Mouse (Mus musculus) lung, embryonic 16.5 days (tissue): ENCODE measurements around the gene Ret. TPM values are rescaled to one million over a fixed set of nuclear protein-coding genes. Genes with fewer than 3 reads are reported as not detected.

Experiments used
- ATAC-seq: fragments of 200-750 bp; cut with Nextera tagmentation; 2 replicates; pipeline ENCODE4 v1.8.0; 2017; ENCODE audit warnings: low read depth, mild to moderate bottlenecking, moderate library complexity
- H3K27ac ChIP-seq: fragments of 300-500 bp; sonication (generic); 2 replicates; pipeline ENCODE4 v1.5.1; 2014; ENCODE audit warnings: mild to moderate bottlenecking, control low read depth, low read length
- H3K27me3 ChIP-seq: fragments of 300-500 bp; sonication (generic); 2 replicates; pipeline ENCODE4 v1.6.1; 2014; ENCODE audit warnings: low read depth, low read length, mixed read lengths; ENCODE audit not compliant: control insufficient read depth, insufficient read depth
- H3K36me3 ChIP-seq: fragments of 300-500 bp; sonication (generic); 2 replicates; pipeline ENCODE4 v1.6.1; 2014; ENCODE audit warnings: low read length; ENCODE audit not compliant: control insufficient read depth, insufficient read depth
- H3K4me1 ChIP-seq: fragments of 300-500 bp; sonication (generic); replicated peaks from 2 replicates; pipeline ENCODE4 v1.6.1; 2014; ENCODE audit warnings: low read length, mixed read lengths; ENCODE audit not compliant: control insufficient read depth, insufficient read depth
- H3K4me2 ChIP-seq: fragments of 300-500 bp; sonication (generic); 2 replicates; pipeline ENCODE4 v1.6.1; 2014; ENCODE audit warnings: low read depth, low read length, control low read depth
- H3K4me3 ChIP-seq: fragments of 300-500 bp; sonication (generic); 2 replicates; pipeline ENCODE4 v1.5.1; 2014; ENCODE audit warnings: mild to moderate bottlenecking, low read length, control low read depth
- H3K9ac ChIP-seq: fragments of 300-500 bp; sonication (generic); 2 replicates; pipeline ENCODE4 v1.6.1; 2014; ENCODE audit warnings: low read length, control low read depth
- H3K9me3 ChIP-seq: fragments of 300-500 bp; sonication (generic); 2 replicates; pipeline ENCODE4 v1.6.1; 2016; ENCODE audit warnings: low read length; ENCODE audit not compliant: control insufficient read depth
- WGBS: fragments of 180-500 bp; shearing (Covaris S2); extraction: QIAGEN DNeasy Blood & Tissue Kit; methylation state at CpG from one replicate; pipeline ENCODE4 v1.1.7; 2014; 5-methylcytosine and 5-hydroxymethylcytosine counted together
- polyA plus RNA-seq: library from polyadenylated mRNA; unstranded; fragments of >200 nt; fragmentation: Nextera tagmentation; extraction: Ambion mirVana; gene quantifications from 2 replicates; pipeline ENCODE4 v1.2.1, GENCODE M21; 2015

Gene Ret
- polyA plus RNA-seq, 1 experiment from 2014 or later, result 1.6 TPM

DNA sequence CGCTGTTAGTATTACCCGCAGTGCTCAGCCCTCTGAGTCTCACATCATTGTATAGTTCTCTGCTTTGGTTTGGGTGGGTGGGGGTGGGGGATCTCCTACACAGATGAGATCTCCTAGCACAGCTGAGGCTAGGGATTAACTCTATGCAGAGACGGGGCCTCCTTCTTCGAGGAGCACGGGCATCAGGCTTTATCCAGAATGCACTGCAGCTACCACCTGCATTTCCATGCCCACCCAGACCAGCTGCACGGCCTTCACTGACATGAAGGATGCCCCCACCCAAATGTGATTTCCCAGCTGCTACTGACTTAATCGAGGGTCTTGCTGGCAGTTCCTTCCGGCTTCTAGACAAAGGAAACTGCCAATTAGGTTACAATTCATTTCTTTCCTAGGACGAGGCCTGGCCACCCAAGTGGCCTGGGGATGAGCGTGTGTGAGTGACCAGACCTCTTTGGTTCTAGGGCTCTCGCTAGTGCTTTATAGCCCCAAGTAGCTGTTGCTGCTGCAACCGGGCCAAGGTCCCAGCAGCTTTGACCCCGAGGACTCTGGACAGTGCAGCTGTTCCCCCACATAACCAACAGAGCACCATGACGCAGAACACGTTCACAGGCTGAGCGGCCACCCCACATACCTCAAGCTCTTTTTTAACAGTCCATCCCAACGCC, 10.8 kb downstream of the Ret start:
- Histone ChIP-seq H3K27ac (no peak overlapping the region), H3K4me1 (peaks cover under 1% of the 10 kb centered on the region; the same call in 1 of the 2 replicates), H3K4me3 (no peak overlapping the region), H3K27me3 (no peaks in the 10 kb centered on the region), H3K9me3 (no peaks in the 10 kb centered on the region), H3K4me2 (no peak overlapping the region), H3K36me3 (no peaks in the 10 kb centered on the region), H3K9ac (no peak overlapping the region)
- WGBS, result 69% methylated on average over 17 of the region's 17 CpGs
- no peak for ATAC-seq

DNA sequence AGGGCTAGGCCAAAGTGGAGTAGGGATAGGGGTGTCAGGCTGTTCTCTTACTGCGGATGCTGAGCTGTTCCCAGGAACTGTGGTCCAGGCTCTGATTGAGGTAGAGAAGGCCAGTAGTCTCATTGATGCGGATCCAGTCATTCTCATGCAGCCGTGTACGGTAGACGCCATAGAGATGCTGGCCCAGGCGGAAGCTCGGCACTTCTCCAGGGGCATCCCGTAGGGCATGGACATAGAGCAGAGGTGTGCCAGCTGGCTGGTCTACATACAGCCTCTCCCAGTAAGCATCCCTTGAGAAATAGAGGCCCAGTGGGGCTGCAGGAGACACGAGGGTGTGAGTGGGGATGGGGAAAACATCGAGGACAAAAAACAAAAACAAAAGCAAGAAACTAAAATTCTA, 13.4 kb downstream of the Ret start:
- WGBS, result 84% methylated on average over 10 of the region's 10 CpGs
- Histone ChIP-seq H3K9ac (no peak overlapping the region), H3K4me1 (peaks cover 5% of the 10 kb centered on the region), H3K4me2 (no peak overlapping the region), H3K9me3 (no peaks in the 10 kb centered on the region), H3K27me3 (no peaks in the 10 kb centered on the region), H3K36me3 (no peaks in the 10 kb centered on the region), H3K27ac (no peak overlapping the region), H3K4me3 (no peak overlapping the region)
- ATAC-seq, result no peak

DNA sequence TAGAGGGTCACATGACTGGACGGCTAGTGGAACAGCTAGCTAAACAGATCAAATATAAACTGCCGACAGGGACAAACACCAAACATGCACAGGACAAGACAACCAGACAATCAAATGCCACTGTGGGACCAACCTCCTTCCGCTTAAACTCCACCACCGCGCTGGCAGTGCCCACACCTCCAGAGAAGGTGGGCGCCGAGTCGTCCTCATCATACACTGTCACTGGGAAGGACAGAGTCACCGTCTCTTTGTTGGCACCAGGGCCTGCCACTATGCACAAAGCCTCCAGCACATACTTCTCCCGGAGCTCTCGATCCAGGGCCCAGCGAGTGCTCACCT, 17.5 kb downstream of the Ret start:
- WGBS, result 66% methylated on average over 12 of the region's 12 CpGs
- Histone ChIP-seq H3K4me2 (peak overlapping the region; percentile 37; the same call in 1 of the 2 replicates), H3K4me1 (peaks cover 5% of the 10 kb centered on the region), H3K9ac (no peak overlapping the region), H3K4me3 (no peak overlapping the region), H3K36me3 (no peaks in the 10 kb centered on the region), H3K27ac (no peak overlapping the region), H3K9me3 (no peaks in the 10 kb centered on the region), H3K27me3 (no peaks in the 10 kb centered on the region)
- ATAC-seq, result peak; percentile 50

DNA sequence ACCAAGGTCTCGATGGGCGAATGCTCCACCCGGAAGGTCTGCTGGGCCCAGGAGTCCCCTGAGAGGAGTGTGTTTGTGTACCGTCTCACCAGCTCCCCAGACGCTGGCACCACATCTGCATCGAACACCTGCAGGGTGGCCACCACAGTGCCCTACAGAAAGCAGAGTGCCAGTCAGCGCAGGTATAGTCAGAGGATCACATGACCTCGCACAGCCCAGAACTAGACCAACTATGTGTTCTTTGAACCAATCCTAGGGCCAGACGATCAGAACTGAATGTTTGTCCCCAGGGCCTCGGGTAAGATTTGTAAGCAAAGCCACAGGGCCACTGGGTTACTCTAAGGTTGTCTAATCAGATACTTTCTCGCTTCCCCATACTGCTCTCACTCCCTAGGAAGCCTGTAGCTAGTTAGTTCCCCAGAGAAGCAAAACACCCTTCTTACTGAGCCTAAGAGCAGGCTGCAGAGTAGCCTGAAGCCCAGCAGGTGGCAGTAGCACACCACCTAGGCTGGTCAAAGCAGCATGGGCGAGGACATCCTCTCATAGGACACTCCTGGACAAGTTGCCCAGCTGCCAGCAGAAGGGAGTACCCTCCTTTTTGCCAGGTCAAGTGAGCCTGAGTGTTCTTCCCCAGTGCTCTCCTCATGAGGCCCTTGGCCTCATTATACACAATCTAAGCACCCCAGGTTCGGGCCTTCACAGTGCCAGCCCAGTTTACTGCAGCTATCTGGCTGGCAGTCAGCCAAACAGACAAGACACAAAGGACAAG, 18.0 kb downstream of the Ret start:
- Histone ChIP-seq H3K27me3 (no peaks in the 10 kb centered on the region), H3K27ac (no peak overlapping the region), H3K4me2 (peak overlapping the region; percentile 37; the same call in 1 of the 2 replicates), H3K9me3 (no peaks in the 10 kb centered on the region), H3K9ac (no peak overlapping the region), H3K4me3 (no peak overlapping the region), H3K4me1 (peaks cover 5% of the 10 kb centered on the region), H3K36me3 (no peaks in the 10 kb centered on the region)
- WGBS, result 56% methylated on average over 13 of the region's 13 CpGs
- ATAC-seq, result peak; percentile 81

DNA sequence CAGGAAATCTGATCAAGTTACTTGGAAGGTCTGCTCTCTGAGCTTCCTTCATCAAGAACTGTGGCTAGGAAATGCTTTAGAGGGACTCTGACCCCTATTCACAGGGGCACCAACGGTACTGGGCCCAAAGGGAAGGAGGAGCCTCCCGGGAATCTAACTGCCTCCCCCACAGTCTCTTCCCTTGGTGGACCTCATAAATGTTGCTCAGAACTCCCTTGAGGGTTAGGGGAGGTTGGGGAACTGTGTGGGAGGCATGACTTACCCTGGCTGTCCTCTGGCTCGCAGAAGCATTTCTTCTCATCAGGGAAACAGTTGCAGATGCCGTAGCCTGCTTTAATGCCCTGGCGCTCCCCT, 23.6 kb downstream of the Ret start:
- Histone ChIP-seq H3K4me2 (no peak overlapping the region), H3K4me1 (no peaks in the 10 kb centered on the region), H3K9ac (no peak overlapping the region), H3K9me3 (no peaks in the 10 kb centered on the region), H3K4me3 (no peak overlapping the region), H3K36me3 (no peaks in the 10 kb centered on the region), H3K27ac (no peak overlapping the region), H3K27me3 (no peaks in the 10 kb centered on the region)
- no peak for ATAC-seq
- WGBS, result 67% methylated on average over 5 of the region's 5 CpGs

DNA sequence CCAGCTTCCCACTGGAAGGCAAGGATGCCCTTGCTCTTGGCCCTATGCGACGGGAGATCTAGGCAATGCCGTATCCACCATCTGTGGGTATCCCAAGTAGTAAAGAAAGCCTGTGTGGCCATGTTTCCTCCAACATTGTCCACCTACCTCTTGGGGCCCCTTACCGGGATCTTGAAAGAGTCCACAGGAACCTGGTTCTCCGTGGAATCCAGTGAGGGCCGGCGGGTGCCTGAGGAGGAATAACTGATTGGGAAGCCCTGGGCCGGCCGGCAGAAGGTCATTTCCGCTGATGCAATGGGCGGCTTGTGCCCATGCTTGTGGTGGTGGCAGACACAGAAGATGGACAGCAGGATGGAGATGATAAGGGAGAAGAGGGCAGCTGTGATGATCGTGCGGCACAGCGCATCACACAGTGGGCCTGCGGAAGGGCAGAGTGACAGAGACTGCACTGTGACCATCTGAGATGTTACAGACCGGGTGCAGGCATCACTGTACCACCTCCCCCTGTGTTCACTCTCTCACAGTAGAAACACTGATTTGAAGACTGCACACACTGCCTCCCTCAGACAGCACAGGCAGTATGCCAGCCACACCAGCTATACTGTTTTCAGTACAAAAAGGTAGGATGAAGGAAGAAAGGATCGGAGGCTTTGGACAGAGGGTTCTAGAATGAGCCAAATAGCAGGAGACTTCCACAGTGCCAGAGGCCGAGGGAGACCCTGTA, 24.1 kb downstream of the Ret start:
- Histone ChIP-seq H3K4me1 (no peaks in the 10 kb centered on the region), H3K4me2 (no peak overlapping the region), H3K27ac (no peak overlapping the region), H3K9ac (no peak overlapping the region), H3K36me3 (no peaks in the 10 kb centered on the region), H3K4me3 (no peak overlapping the region), H3K27me3 (no peaks in the 10 kb centered on the region), H3K9me3 (no peaks in the 10 kb centered on the region)
- WGBS, result 88% methylated on average over 18 of the region's 18 CpGs
- ATAC-seq, result no peak

DNA sequence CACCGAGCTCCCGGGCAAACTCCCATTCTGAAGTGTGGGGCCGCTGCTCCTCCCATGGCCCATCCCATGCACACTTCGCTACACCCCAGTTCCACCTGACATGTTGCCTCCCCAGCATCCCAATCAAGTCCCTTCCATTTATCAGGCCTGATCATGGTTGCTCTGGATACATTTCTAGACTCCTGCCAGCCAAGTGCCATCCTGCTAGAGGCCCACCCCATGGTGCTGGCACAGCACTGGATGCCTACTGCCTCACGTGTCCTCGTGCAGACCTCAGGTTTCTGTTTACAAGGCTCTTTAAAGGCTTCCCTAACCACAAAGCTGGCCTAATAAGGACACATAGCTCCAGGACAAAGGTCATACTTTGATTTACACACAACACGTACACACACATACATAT, 26.1 kb downstream of the Ret start:
- 80% methylated on average over 7 of the region's 7 CpGs for WGBS
- Histone ChIP-seq H3K36me3 (no peaks in the 10 kb centered on the region), H3K9ac (no peak overlapping the region), H3K9me3 (no peaks in the 10 kb centered on the region), H3K4me2 (no peak overlapping the region), H3K27ac (no peak overlapping the region), H3K4me1 (no peaks in the 10 kb centered on the region), H3K4me3 (no peak overlapping the region), H3K27me3 (no peaks in the 10 kb centered on the region)
- no peak for ATAC-seq

DNA sequence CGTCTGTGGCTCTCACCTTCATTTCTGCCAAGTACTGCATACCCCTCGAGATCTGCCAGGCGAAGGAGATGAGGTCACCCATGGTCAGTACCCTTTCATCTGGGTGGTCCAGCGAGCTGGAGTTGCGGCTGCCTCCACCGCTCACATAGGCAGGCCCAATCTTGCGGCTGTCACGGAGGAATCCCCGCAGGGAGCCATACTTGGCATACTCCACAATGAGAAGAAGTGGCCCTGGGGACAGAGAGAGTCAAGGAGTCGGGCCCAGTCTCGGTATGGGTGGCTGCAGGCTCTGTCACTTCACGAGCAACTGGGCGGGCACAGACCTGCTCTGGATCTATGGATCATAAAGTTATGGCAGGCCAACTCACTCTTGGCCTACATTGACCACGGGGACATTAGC, 29.4 kb downstream of the Ret start:
- Histone ChIP-seq H3K9me3 (no peaks in the 10 kb centered on the region), H3K4me1 (no peaks in the 10 kb centered on the region), H3K9ac (no peak overlapping the region), H3K27me3 (no peaks in the 10 kb centered on the region), H3K4me2 (no peak overlapping the region), H3K4me3 (no peak overlapping the region), H3K27ac (no peak overlapping the region), H3K36me3 (no peaks in the 10 kb centered on the region)
- 83% methylated on average over 14 of the region's 14 CpGs for WGBS
- ATAC-seq, result no peak

DNA sequence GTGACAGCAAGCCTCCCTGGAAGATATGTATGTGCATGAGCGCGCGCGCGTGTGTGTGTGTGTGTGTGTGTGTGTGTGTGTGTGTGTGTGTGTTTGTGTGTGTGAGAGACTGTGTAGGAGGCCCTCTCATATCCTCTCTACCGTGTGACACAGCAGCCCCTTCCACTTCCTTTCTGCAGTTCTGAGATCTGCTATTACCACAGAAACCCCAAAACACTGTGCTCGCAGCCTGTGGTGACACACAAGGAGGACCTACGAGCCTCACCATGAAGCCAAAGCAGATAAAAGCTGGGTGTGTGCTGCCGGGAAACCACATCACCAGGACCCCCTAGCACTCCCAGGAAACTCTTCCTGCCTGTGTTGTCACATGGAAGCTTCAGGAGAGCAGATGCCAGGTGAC, 30.5 kb downstream of the Ret start:
- no peaks in the 10 kb centered on the region for H3K27me3 ChIP-seq
- H3K36me3 ChIP-seq, result no peaks in the 10 kb centered on the region
- no peak overlapping the region for H3K4me2 ChIP-seq
- no peak overlapping the region for H3K27ac ChIP-seq
- no peak for ATAC-seq
- no peak overlapping the region for H3K9ac ChIP-seq
- no peak overlapping the region for H3K4me3 ChIP-seq
- no peaks in the 10 kb centered on the region for H3K4me1 ChIP-seq
- WGBS, result 79% methylated on average over 9 of the region's 9 CpGs
- H3K9me3 ChIP-seq, result no peaks in the 10 kb centered on the region
